Comparison of ENCODE assay signal across 22 mouse cellular contexts in genomic region chr4:22146648-22147409, GRCm38 (mm10).
A peak's percentile ranks its signal among the peaks of the same experiment; 100 is the strongest.
DNase-seq lines count a peak whose midpoint lies in the region; TF ChIP-seq lines count a peak whose summit lies in the region.
"Had no signal": no experiment of that assay in that cellular context is flagged by ENCODE, and none has a peak within 500 bp of the region (broad histone marks: within the 10 kb centered on the region; RNA-seq: fewer than 3 reads in every experiment).

No protein-coding gene starts in this region.

- intact Hi-C loops in left cerebral cortex, adult 2 months (cut with DNase I): no loop called here

- DNase-seq in kidney, adult 11 months: peak; percentile 4
- DNase-seq in kidney, adult 18-20 months: no peak
- DNase-seq in Muller cell, postnatal 12 days (ENCODE audit: inconsistent ontology term): peak; percentile 18
- DNase-seq in kidney, adult 9 months: peak; percentile 5
- DNase-seq in kidney, postnatal 14 days: peak; percentile 23
- no peak for DNase-seq in natural killer cell, adult 2 months (ENCODE audit: low spot score in 2 of 2)
- DNase-seq in left cerebral cortex, adult 2 months (ENCODE audit: extremely low spot score in 1 of 2, low spot score in 2 of 2): no peak
- DNase-seq: cerebellum, adult 11-12 months; cerebellum, postnatal 10 days; heart, postnatal 4 days; left cerebral cortex, postnatal 4 days; retina, postnatal 1 day; right cerebral cortex, postnatal 25 days; spleen, adult 18-20 months had no signal

- no peak for TF ChIP-seq CTCF in left cerebral cortex, adult 2 months (IDR thresholded peaks at IDR 0.05)

- no peak overlapping the region for H3K4me3 ChIP-seq in left cerebral cortex, adult 2 months
- H3K4me3 ChIP-seq: embryonic facial prominence, embryonic 12.5 days; erythroblast, embryonic 14.5 days; forebrain, embryonic 12.5 days; heart, embryonic 10.5 days; hindbrain, embryonic 15.5 days; limb, embryonic 15.5 days; midbrain, embryonic 15.5 days; neural tube, embryonic 13.5 days had no signal

- H3K27ac ChIP-seq in left cerebral cortex, adult 2 months: no peak overlapping the region
- H3K27ac ChIP-seq: embryonic facial prominence, embryonic 12.5 days; forebrain, embryonic 12.5 days; heart, embryonic 10.5 days; hindbrain, embryonic 15.5 days; limb, embryonic 15.5 days; midbrain, embryonic 15.5 days; neural tube, embryonic 13.5 days had no signal

Comparison
In these comparisons a context has a peak if more than half of its experiments do, and no peak if none do; other contexts are left out.
1. DNase-seq: peak in kidney, adult 11 months (single experiment), Muller cell, postnatal 12 days (single experiment), kidney, adult 9 months (single experiment) and kidney, postnatal 14 days (single experiment); none in kidney, adult 18-20 months (single experiment), natural killer cell, adult 2 months (0 of 2) and left cerebral cortex, adult 2 months (0 of 2).